Mouse (Mus musculus): ENCODE results near the gene Lexm. TPM values are rescaled to one million over a fixed set of nuclear protein-coding genes. Genes with fewer than 3 reads are reported as not detected.

The Lexm gene
- total RNA-seq (2021), result not detected
- long read RNA-seq, experiment 1, result 0 reads
- long read RNA-seq, experiment 2, result 0 reads

DNA sequence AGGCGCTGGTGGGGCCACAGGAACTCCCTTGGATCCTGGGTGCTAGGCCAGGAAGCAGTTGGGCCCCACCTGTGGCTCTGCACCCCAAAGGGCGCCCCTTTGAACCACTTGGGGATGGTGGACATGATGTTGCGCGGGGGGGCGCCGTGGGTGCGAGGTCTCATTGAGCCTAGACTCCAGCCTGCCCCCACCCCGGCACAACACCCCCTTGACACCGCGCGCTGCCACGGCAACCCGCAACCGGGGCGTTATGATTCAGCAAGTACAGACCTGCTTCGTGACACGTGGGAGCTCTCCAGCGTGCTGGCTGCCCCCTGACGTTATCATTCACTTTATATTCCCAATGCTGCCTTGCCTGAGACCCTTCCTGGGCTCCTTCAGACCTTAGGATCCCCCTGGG, at the start of gene Lexm:
TSS of gene Lexm (minus strand) at position 186 of the 400 bp plus-strand sequence.
- DNase-seq, result no peak

DNA sequence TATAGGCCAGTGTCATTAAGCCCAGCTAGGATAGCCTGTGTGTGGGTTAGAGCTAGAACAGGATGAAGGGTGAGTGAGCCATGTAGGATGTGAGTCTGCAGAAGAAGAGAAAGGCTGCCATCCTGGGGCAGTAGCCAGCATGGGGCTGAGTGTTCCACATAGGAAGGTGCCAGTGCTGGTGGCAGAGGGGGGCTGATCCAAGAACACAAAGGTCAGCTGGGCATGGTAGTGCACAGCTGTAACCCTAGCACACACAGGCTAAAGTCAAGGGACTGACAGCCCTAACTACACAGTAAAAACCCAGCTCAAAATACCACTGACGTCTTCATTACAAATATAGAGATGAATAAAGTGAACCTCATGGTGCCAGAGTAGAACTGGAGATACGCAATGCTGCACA, 49.5 kb upstream of the Lexm start:
- no peak for DNase-seq

DNA sequence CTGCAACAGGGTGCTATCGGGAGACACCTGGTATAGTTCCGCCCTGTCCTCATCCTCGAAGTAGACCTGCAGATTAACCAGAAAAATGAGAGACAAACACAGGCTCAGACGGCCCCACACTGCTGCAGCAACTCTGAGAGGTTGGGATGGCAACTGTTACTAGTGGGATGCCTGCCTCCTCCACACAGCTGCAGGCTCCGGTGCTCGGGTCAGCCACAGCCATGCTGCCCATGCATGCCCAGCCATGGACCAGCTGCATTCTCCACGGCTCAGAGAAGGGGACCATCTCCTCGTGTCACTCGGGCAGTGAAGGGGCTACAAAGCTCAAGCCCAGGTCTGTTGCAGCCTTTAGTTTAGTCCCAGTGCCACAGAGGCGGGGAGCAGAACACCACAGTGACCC, 48.6 kb upstream of the Lexm start:
- DNase-seq, result no peak

DNA sequence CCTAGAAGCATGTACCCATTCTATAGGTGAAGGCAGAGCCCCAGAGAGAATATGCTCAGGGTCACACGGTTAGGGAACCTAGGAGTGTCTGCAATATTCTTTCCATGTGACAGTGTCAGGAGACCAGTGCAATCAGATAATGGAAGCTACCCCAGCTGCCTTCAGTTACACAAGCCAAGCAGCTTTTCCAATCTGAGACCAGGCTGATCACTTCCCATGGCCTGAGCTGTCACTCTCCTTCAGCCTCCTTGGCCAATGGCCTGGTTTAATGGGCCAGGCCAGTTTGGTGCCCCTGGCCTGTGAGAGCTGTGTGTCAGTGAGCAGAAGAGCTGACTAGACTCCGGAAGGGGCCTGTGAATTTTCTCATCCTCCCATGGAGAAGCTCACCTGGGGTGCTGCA, 48.2 kb upstream of the Lexm start:
- no peak for DNase-seq

DNA sequence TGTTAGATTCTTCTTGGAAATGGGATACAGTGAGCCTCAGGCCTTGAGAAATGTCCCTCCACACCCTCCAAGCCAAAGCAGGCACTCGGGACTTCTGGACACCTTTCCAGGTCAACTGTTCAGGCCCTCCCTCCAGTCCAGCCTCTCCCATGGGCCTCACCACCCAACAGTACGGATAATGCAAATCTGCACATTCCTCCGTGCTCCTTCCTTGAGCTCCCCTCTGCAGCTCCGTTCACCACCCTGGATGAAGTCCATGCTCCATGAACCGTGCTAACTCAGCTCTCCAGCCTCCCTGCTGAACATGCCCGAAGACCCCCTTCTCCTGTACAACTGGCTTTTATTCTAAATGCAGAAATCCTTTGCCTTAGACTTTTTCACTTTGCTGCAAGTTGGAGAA, 47.7 kb upstream of the Lexm start:
- DNase-seq, result no peak

DNA sequence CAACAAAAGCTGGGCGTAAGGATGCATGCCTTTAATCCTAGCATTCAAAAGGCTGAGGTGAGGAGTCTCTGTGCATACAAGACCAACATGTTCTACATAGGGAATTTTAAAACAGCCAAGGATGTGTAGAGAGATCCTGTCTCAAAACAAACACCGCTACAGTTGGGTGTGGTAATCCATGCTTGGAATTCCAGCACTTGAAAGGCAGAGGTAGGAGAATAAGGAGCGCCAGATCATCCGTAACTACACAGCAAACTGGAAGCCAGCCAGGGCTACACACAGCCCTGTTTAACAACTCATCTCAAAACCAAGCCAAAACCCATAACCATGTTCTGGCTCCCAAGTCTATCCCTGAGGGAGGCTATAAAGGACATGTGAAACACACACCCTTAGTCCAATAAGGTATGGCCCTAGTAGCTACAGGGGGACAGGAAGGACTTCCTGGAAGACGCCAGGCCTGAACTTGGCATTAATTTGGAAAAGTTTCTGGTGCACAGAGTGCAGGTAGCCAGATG, 47.0 kb upstream of the Lexm start:
- DNase-seq, result no peak

DNA sequence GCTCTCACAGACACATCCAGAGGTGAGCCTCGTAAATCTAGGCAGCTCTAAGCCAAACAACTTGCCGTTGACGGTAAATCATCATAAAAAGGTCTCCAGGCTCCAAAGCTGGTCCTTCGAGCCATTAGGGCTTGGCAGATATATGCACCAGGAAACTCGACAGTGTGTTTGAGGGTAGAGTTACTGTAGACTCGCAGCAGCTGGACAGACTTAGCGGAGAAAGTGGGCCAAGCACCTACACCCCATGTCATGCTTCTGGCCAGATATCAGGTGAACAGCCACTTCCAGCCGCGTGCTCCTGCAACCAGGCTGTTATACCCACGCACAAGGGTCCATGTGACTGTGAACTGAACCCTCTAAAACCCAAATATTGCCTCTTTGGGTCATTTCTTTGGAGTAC, 38.6 kb upstream of the Lexm start:
- no peak for DNase-seq

DNA sequence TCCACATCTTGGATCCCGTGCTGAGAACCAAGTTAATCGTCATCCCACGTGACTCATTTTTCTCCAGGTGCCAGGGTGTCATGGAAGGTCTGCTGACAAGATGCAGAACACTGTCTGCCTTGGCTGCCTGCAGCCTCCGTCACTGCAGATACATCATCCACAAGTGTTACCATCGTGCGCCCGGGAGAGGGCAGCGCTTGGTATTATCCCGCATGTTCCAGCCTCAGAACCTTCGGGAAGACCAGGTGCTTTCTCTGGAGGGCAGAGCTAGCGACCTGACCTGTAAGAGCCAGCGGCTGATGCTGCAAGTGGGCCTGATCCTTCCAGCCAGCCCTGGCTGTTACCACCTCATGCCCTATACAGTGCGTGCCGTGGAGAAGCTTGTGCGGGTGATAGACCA, 36.0 kb upstream of the Lexm start:
- no peak for DNase-seq

DNA sequence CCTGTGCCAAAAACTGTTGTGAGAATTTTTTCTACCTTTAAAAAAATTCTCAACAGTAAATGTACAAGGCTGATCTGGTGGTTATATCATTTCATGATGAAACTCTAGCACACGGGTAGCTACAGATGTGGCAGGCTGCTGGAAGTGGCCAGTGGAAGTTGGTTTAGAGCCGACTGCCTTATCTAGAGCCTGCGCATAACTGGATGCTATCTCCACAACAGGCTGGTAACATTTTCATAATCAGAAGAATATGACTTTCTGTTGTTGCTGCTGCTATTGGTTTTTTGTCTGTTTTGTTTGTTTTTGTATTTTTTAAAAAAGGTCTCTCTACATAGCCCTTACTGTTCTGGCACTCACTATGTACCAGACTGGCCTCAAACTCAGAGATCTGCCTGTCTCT, 35.5 kb upstream of the Lexm start:
- no peak for DNase-seq

DNA sequence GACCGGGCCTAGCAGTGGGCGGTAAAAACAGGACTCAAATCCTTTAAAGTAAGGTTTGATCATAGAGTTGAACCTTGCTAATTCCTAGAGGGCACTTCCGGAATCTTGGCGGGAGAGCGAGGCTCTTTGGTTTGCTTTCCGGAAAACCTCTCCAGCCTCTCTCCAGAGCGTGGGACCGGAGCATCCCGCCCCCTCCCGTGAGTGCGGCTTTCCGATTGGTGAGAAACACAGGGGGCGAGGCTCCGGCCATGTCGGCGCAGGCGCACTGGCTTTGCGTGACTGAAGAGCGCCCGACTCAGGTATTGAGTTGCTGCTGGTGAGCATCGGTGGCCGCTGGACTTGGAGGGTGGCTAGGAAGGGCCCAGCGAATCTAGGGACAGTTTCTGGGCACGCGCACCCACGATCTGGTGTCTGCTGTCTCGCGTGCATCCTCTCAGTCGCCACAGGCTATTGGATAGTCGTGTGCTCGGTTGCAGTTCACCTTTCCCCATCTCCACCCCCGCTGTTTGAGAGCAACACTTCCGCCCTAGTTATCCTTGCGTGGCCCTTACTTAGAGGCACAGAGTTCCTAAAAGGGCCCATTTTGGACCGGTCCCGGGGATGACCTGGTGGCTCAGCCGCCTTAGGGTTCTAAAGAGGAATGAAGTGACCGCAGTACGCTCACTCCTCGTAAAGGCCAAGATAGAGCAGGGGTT, 33.9 kb upstream of the Lexm start, which contains the start of gene Pars2:
TSS of gene Pars2 (plus strand) at position 237 of the 695 bp plus-strand sequence.
- DNase-seq, result peak; percentile 97

DNA sequence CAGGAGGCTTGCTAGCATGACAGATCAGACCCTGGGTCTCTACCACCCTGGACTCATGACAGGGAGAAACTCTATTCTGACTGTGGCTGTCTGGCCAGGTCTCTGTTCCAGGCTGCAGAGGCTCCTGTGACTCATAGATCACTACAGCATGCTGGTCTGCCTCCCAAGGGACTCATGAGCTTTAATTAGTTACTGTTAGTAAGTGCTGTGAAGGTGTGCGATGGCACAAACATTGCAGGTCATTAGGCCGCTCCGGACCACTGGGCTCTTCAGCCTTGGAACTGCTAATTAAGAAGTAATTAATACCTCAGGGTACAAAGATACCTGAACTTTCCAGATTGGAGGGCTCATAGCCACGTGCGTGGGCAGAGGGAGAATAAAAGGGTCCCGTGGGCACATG, 30.1 kb upstream of the Lexm start:
- DNase-seq, result no peak

DNA sequence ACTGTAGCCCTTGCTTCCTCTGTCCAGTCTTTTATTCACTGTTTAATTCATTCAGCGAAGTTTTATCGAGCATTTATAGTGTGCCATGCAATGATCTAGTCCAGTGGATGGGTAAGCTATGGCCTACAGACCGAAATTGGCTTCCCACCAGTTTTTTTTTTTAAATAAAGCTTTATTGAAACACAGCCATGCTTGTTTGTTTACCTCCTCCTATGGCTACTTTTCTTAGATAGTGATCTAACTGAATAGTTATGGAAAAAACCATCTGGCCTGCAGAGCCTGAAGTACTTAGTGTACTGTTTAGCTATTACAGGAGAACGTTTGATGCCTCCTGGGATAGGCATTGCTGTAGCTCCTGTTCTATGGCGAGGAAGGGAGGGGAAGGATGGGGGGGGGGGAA, 28.8 kb upstream of the Lexm start:
- DNase-seq, result no peak

DNA sequence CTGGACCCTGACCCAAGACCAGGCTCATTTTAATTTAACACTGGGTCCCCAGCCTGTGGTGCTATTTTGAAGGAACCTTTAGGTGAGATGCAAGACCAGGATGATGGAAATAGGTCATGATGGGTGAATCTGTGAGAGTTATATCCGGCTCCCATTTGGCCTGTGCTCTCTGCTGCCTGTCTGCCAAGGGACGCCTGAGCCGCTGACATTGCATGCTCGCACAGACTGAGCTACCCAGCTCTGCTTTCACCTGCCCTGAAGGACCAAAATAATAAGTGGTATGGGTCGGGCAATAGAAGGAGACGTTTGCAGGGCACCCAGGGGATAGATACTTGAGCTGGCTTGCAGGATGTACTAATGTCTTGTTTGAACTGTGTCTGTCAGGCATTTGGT, 27.2 kb upstream of the Lexm start:
- DNase-seq, result no peak

DNA sequence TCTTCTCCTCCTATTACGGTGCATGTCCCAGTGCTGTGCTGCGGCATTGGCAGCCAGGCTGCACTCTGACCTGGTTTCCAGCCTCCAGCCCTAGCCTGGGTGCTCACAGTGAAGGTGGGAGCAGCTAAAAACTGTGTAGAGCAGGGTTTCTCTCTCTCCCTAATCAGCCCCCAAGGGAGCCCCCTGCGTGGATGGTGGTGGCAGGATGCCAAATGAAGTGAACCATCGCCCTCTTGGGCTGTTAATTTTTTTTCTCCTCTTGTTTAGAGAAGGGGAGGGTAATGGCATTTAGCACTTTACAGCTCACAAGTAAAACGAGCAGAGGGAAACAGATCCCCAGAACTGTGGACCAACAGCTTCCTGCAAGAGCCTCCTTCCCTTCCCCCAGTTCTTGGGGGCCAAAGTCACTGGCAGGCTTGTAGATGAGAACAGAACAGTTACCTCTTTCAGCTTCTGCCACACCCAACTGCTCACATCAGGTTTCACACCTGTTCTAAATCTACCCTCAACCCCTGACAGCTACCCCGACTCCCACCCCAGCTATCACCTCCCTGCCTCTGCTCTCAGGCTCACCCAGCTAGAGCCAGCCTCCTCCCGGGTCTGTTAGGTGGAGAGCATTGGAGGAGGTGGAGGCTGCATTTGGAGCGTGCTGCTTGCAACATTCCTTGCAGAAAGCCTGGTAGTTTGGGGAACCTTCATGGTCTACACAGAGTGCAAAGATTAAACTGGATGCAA, 26.6 kb upstream of the Lexm start:
- DNase-seq, result no peak

DNA sequence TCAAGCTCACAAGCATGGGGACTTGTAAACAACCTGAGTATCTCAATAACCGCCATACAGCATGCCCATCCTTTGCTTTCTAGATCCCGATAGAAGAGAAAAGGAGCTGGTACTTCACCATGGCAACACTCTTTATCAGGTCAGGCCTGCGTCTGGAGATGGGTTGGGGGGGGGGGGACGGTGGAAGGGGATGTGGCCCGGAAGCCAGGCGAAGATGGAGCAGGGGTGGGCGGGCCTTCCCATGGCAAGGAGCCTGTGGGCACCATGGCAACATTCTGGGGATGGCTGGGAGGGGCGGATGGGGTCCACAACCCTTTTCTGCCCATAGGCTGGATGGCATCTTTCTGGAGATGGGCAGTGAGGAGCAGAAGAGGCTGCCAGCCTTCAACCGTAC, 17.0 kb upstream of the Lexm start:
- no peak for DNase-seq

DNA sequence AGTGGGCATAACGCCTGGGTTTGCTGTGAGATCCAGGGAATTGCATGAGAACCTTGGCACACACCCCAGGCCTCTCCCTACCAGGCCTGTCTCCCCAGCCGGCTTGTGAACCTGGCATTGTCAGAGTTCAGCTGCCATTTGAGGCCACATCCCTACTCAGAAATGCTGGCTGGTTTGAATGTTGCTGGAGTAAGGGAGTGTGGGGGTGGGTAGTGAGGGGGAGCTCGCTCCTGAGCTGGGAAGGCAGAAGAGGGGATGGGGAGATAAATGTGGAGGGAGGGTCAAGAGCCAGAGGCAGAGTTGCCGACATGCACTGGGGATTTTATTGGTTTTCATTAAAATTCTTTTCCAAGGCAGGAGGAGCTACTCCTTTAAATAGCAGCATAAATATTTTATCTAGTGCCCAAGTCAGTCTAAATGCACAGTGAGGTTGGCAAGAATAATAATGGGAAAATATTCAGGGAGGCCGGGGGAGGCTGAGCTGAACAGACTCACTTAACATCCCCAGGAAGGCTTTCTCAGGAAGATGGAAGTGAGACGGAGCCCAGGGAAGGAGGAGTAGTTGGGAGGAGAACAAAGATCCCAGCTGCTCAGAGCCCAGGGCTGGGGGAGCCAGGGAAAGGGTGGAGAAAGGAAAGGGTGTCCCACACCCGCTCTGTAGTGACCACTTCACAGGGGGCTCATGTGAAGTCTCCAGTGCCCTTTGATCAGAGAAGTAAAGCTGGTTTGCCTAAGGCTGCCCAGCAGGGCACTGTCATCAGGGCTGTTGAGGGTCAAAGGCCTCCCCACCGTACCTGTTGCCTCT, 16.4 kb upstream of the Lexm start:
- DNase-seq, result no peak

DNA sequence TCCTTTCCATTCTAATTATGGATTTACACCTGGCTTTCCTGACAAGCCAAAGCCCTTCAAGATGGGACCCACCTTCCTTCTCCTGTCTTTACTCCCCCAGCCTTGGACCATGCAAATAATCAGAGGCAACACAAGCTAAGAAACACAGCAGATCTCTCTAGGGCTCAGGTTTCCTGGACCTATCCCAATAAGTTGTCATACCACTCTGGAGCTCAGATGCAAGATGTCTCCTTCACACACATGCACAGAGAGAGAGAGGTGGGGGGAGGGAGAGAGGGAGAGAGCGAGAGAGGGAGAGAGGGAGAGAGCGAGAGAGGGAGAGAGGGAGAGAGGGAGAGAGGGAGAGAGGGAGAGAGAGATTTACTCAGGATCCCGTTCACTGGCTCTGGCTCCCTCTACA, 15.3 kb upstream of the Lexm start:
- DNase-seq, result no peak

DNA sequence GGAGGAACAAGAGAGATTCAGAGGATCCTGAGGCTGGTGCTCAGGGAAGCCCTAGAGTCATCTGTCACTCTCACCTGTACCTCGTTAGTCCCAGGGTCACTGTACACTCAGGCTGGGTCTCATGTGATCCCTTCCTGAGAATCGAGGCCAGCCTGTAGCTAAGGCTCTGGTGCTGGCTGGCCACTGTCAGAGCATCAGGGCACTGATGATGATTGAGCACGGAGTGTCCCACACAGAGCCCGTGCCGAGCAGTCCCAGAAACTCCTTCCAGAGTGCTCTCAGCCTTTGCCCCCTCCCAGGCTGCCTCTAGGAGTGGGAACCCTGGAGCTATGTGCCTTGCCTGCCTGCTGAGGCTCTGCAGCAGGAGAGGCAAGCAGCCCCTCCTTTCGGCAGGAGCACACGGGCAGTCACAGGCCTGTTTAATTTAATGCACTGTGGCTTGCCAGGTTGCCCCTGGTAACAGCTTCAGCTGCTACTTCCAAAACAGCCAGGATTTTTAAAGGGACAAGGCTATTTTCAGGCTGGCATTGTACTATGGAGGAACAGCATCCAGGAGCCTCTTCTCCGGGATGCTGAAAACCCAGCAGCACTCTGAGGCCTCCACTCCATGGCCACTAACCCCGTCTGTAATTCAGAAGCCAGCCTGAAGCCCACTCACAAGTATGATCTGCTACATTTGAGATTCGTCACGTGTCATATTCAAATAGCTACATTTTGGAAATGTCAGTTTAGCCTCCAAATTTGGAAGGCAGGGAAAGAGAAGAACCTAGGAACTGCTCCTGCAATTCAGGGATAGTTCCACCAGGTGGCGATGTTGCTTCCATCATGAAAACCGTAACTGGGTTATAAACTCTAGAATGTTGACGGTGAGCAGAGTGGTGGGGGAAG, 13.5 kb upstream of the Lexm start:
- DNase-seq, result peak; percentile 26 to 79

DNA sequence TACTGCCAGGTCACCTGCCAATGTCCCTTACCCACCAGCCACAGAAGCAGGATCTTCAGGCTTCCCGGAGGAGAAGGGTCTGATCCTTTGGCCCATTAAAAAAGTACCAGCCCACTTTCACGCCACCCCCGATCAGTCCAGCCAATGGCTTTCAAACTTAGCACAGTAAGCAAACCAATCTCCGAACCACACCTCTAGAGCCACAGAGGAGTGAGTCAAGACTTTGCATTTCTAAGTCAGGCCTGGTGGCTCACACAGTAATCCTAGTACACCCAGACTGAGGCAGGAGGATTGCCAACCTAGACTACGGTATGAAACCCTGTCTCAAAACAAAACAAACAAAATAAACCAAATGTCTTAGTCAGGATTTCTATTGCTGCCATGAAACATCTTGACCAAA, 12.3 kb upstream of the Lexm start:
- DNase-seq, result no peak

DNA sequence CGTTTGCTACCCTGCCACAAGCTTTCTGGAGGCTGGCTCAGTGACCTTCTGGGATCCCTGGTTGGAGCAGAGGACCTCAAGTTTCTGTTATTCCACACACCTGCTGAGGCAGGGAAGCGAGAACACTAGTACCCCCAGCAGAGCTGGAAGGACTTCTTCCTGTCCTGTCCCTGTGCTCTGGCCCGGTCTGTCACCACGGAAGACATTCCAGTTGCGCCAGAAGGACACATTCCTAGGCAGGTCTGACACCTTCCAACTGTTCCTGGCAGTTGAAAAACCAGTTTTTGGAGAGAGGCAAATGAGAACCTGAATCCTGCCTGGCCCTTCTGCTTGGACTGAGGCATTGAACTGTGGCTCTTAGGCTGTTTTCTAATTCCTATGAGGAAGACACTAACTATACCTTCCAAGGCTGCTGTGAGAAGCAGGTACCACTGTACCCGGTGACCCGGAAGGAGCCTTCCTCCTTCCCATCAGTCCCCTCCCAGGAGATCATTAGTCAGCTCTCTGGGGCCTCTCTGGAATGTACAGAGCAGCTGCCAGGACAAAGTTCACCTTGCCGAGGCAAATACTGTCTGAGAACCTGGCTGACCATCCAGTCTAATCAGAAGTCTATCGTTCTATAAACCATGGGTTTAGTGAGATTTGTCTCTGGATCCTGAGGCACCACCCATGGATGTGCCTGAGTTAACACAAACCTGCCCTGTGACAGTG, 11.8 kb upstream of the Lexm start:
- DNase-seq, result no peak

DNA sequence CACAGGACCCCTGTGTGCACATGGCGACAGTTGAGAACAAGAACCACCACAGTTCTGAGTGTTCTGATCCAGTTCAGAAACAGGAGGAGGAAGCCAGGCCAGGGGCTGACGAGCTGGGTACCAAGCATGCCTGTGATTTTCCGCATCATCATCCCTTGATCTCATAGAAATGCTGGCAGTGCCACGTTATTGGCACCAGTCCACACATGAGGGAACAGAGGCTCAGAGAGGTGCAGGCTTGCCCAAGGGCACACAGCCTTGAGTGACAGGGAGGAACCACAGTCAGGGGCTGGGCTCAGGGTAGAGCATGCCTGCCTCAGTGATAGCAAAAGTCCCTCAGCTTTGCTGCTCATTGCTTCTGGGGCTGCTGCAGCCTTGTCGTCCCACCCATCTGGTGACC, 10.8 kb upstream of the Lexm start:
- DNase-seq, result no peak

Data from heart, adult 18-20 months (tissue).